Mouse (Mus musculus) thymus, adult 2 months (tissue): Measurements from ENCODE around the gene Wwox. TPM values are rescaled to one million over a fixed set of nuclear protein-coding genes. Genes with fewer than 3 reads are reported as not detected.

ENCODE experiments used
- DNase-seq: peaks from one replicate; pipeline ENCODE4 v3.0.0; 2021
- H3K27ac ChIP-seq: fragments of 200-500 bp; 2 replicates; pipeline ENCODE4 v1.5.1; 2012; ENCODE audit warnings: low read length, control low read depth; ENCODE audit not compliant: control insufficient read depth, insufficient read depth
- H3K27me3 ChIP-seq: fragments of 200-500 bp; 2 replicates; pipeline ENCODE4 v1.6.1; 2012; ENCODE audit warnings: mild to moderate bottlenecking, low read length, moderate library complexity, mixed read lengths; ENCODE audit not compliant: control insufficient read depth, insufficient read depth
- H3K36me3 ChIP-seq: fragments of 200-500 bp; 2 replicates; pipeline ENCODE4 v1.6.1; 2012; ENCODE audit warnings: mild to moderate bottlenecking, low read length, moderate library complexity; ENCODE audit not compliant: control insufficient read depth, insufficient read depth
- H3K4me1 ChIP-seq: fragments of 200-500 bp; replicated peaks from 2 replicates; pipeline ENCODE4 v1.6.1; 2012; ENCODE audit warnings: low read length; ENCODE audit not compliant: control insufficient read depth, insufficient read depth
- H3K4me3 ChIP-seq: fragments of 200-500 bp; 2 replicates; pipeline ENCODE4 v1.5.1; 2012; ENCODE audit warnings: mild to moderate bottlenecking, low read length, control low read depth, moderate library complexity; ENCODE audit not compliant: control insufficient read depth, insufficient read depth
- CTCF ChIP-seq: fragments of 200-500 bp; IDR thresholded peaks from 2 replicates; pipeline ENCODE4 v1.5.1; 2012; ENCODE audit warnings: mild to moderate bottlenecking, control low read depth, low read length, moderate library complexity, borderline replicate concordance; ENCODE audit not compliant: control insufficient read depth, poor library complexity, insufficient read depth; ENCODE audit errors: extremely low read depth
- POLR2A ChIP-seq: fragments of 200-500 bp; IDR thresholded peaks from 2 replicates; pipeline ENCODE4 v1.6.1; 2012; ENCODE audit warnings: mild to moderate bottlenecking, low read length, control low read depth, moderate library complexity; ENCODE audit not compliant: control insufficient read depth, poor library complexity, insufficient read depth; ENCODE audit errors: extremely low read depth
- WGBS: fragments of 180-500 bp; shearing (Covaris S2); methylation state at CpG from one replicate; pipeline ENCODE4 v1.1.7; 2018; 5-methylcytosine and 5-hydroxymethylcytosine counted together
- polyA plus RNA-seq: library from polyadenylated mRNA; depleted of rRNA; stranded (reverse); fragments of >200 nt; gene quantifications from 2 replicates; pipeline ENCODE4 v1.2.3, GENCODE M21; 2012

The Wwox gene
- polyA plus RNA-seq, 1 experiment: 8.4 TPM

GRCm38 (mm10) chr8:114479749-114480148 lies 40.3 kb downstream of the Wwox start:
- TF ChIP-seq CTCF: no peak
- no peak for TF ChIP-seq POLR2A
- Histone ChIP-seq H3K27ac (no peak overlapping the region), H3K27me3 (no peaks in the 10 kb centered on the region), H3K36me3 (no peaks in the 10 kb centered on the region), H3K4me3 (no peak overlapping the region), H3K4me1 (no peaks in the 10 kb centered on the region)
- WGBS: 94% methylated on average over 8 of the region's 8 CpGs
- no peak for DNase-seq

DNA sequence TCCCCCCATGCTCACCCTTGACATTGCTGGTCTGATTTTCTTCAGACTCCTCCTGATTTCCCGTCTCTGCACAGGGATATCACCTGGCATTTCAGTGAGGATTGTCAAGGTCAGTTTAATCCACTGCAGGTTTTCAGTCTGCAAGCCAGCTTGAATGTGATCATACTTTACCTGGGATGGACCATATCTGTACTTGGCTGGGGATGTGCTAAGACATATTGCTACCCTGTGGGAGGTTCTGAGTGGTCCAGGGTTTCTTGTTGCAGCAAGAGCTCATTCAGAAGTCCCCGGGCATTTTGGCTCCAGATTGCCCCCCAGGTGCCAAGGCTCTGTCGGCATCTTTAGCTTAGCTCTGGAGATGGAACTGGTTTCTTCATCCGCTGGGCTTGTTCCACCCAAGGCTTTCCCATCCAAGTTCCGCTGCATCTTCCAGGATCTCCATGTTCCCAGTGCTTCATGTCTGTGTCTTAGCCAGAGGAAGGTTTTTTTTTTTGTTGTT lies 52.3 kb downstream of the Wwox start:
- Histone ChIP-seq H3K4me3 (no peak overlapping the region), H3K36me3 (no peaks in the 10 kb centered on the region), H3K27me3 (no peaks in the 10 kb centered on the region), H3K4me1 (no peaks in the 10 kb centered on the region), H3K27ac (no peak overlapping the region)
- 97% methylated on average over 5 of the region's 5 CpGs for WGBS
- DNase-seq: no peak
- no peak for TF ChIP-seq CTCF
- TF ChIP-seq POLR2A: no peak

GRCm38 (mm10) chr8:114499448-114500144 lies 60.1 kb downstream of the Wwox start:
- Histone ChIP-seq H3K4me1 (no peaks in the 10 kb centered on the region), H3K27ac (no peak overlapping the region), H3K36me3 (no peaks in the 10 kb centered on the region), H3K27me3 (no peaks in the 10 kb centered on the region), H3K4me3 (no peak overlapping the region)
- TF ChIP-seq CTCF: no peak
- no peak for TF ChIP-seq POLR2A
- WGBS: 93% methylated on average over 16 of the region's 16 CpGs
- no peak for DNase-seq

- no peak overlapping the region for H3K4me3 ChIP-seq
- no peak overlapping the region for H3K27ac ChIP-seq
- 0 out of 2 replicates have a peak, but pooled peaks cover 6% of the 10 kb centered on the region for H3K4me1 ChIP-seq
- WGBS: 98% methylated on average over 6 of the region's 6 CpGs
- no peak for DNase-seq
- TF ChIP-seq CTCF: no peak
- no peak for TF ChIP-seq POLR2A
- no peaks in the 10 kb centered on the region for H3K27me3 ChIP-seq
- no peaks in the 10 kb centered on the region for H3K36me3 ChIP-seq
Observed at GRCm38 (mm10) chr8:114501906-114502305, 62.5 kb downstream of the Wwox start.

- Histone ChIP-seq H3K36me3 (no peaks in the 10 kb centered on the region), H3K4me3 (no peak overlapping the region), H3K4me1 (0 out of 2 replicates have a peak, but pooled peaks cover 6% of the 10 kb centered on the region), H3K27me3 (no peaks in the 10 kb centered on the region), H3K27ac (no peak overlapping the region)
- WGBS: 98% methylated on average over 3 of the region's 3 CpGs
- TF ChIP-seq POLR2A: no peak
- no peak for DNase-seq
Observed at GRCm38 (mm10) chr8:114503196-114503595, 63.7 kb downstream of the Wwox start.

- TF ChIP-seq CTCF (no peak), POLR2A (no peak)
Observed at GRCm38 (mm10) chr8:114504889-114505288, 65.4 kb downstream of the Wwox start.

GRCm38 (mm10) chr8:114505351-114506347 lies 66.2 kb downstream of the Wwox start:
- 60% methylated on average over 18 of the region's 18 CpGs for WGBS
- Histone ChIP-seq H3K27me3 (no peaks in the 10 kb centered on the region), H3K36me3 (no peaks in the 10 kb centered on the region), H3K4me3 (no peak overlapping the region), H3K4me1 (0 out of 2 replicates have a peak, but pooled peaks cover 6% of the 10 kb centered on the region), H3K27ac (no peak overlapping the region)
- TF ChIP-seq CTCF: no peak
- TF ChIP-seq POLR2A: no peak
- DNase-seq: no peak

More at GRCm38 (mm10) chr8:114504889-114505288, 65.4 kb downstream of the Wwox start:
- Histone ChIP-seq H3K4me3 (no peak overlapping the region), H3K4me1 (0 out of 2 replicates have a peak, but pooled peaks cover 6% of the 10 kb centered on the region), H3K27ac (no peak overlapping the region), H3K36me3 (no peaks in the 10 kb centered on the region), H3K27me3 (no peaks in the 10 kb centered on the region)
- whole genome bisulfite sequencing: 94% methylated on average over 11 of the region's 11 CpGs
- no peak for DNase-seq
